Mouse (Mus musculus) embryonic stem cell, embryonic (primary cell): Measurements from ENCODE around the gene Abcg4.

Experiments
- CTCF ChIA-PET, 4 experiments: fragments of 300-600 bp in 2 of 4; fragments of 350-600 bp in 2 of 4; sonication (Branson Sonifier 250); formaldehyde crosslinking; loops; one replicate each; lab custom pipeline; 2022; ENCODE audit warnings: inconsistent platforms in 2 of 4; lab: Charles Lee
- POLR2A ChIA-PET, 4 experiments: fragments of 300-600 bp in 2 of 4; fragments of 350-600 bp in 2 of 4; sonication (Branson Sonifier 250); formaldehyde crosslinking; loops; one replicate each; lab custom pipeline; 2022; ENCODE audit warnings: antibody characterized with exemption in 4 of 4, inconsistent platforms in 1 of 4; lab: Charles Lee

Gene Abcg4

DNA sequence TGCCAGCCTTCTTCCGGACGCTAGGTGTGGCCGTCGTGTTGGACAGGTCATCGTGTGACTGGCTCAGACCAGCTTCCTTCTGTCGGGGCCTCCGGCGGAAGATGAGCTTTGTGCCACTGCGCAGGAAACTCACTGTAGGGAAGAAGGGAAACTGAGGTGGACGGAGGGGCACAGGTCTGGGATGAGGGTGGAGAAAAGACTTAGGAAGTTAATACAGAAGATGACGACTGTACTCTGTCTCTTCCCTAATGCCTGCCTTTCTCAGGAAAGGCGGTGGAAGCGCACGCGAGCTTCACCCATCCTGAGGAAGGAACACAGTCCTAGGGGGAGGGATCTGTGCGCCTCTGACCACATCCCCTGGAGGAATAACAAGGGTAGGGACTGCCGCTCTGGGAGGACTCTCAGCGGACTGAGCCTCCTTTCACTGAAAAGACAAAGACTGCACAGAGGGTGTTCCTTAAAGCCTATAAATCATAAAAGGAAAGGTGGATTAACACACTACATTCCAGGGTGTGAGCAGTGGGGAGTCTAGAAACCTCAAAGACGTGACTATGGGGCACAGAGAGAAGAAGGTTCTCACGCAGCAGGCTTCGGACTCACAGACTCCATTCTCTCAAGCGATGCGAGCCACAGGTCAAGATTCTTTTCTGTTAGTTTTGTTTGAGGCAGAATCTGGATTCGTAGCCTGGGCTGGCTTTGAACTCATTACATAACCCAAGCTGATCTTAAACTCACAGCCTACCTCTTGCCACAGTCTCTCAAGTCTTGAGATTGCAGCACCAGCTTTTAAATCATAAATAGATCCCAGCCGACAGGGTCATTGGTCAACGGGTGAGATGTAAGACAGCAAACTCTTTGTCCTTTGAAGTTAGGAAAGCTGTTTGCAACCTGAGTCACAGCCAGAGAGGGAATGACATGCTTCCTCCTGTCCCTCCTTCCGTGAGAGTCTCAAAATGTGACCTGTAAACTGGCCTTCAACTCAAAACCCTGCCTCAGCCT, 23.0 kb upstream of the Abcg4 start:
- ChIA-PET POLR2A (interaction anchor here (0.8 to 7.6 kb wide), 36 partner anchors 8 to 227 kb away, joined by 3 to 93 read pairs (median 5); partner anchors contain the start of genes C2cd2l (in 4 of the 4), Abcg4 (in 3 of the 4), H2afx (in 3 of the 4) and Dpagt1 (in 2 of the 4)), CTCF (interaction anchor here (0.6 to 2.2 kb wide), 18 partner anchors 8 to 500 kb away, joined by 3 to 11 read pairs (median 3); partner anchors contain the start of genes Nlrx1 (in 2 of the 4), C2cd2l (in 1 of the 4), Cbl (in 1 of the 4) and Dpagt1 (in 1 of the 4))

DNA sequence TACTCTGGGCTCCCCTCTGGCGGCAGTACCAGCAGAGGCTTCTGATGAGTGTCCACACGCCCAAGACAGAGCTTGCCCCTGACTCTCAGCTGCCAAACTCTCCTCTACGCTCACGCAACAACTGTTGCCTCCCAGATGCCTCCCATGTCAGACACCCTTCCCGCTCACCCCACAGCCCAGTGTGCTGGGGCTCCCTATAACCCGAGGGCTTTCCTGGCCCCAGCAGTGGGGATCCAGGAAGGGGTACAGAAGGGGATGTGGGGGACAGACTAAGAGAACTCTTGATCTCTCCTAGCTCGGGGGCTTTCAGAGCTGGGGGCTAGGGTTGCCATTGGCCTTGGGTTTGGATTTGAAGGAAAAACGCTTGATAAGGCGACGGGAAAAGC, 22.3 kb upstream of the Abcg4 start:
- POLR2A ChIA-PET: interaction anchor here (0.8 to 7.6 kb wide), 36 partner anchors 9 to 226 kb away, joined by 3 to 93 read pairs (median 5); partner anchors contain the start of genes C2cd2l (in 4 of the 4), Abcg4 (in 3 of the 4), H2afx (in 3 of the 4) and Dpagt1 (in 2 of the 4)
- CTCF ChIA-PET: interaction anchor here (0.6 to 2.2 kb wide), 17 partner anchors 9 to 499 kb away, joined by 3 to 11 read pairs (median 3); partner anchors contain the start of genes Nlrx1 (in 2 of the 4), C2cd2l (in 1 of the 4), Cbl (in 1 of the 4) and Dpagt1 (in 1 of the 4)

DNA sequence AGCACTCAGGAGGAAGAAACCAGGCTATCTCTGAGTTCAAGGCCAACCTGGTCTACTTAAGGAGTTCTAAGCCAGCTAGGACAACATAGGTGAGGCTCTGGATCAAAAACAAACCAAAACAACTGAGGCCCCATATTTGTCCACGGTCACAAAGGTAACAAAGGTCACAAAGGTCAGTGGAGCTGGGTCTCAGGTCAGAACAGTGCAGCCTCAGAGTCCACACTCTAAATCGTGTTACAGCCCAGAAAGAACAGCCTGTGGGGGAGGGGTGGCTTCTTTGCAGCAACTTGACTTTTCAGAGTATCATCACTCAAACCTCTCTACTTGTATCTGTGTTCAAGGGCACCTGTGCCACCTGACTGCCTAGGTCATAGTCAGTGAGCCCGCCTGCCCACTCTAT, 21.3 kb upstream of the Abcg4 start:
- POLR2A ChIA-PET: interaction anchor here in 3 of 4 experiments (0.6 to 7.6 kb wide), 11 partner anchors 10 to 111 kb away, joined by 3 to 93 read pairs (median 14); partner anchors contain the start of genes C2cd2l (in 3 of the 3), H2afx (in 3 of the 3), Dpagt1 (in 1 of the 3) and Hyou1 (in 1 of the 3)
- CTCF ChIA-PET: no interaction called here

GRCm38 (mm10) chr9:44307248-44307647, 18.8 kb upstream of the Abcg4 start:
- ChIA-PET POLR2A (interaction anchor here in 3 of 4 experiments (0.6 to 7.6 kb wide), 17 partner anchors 11 to 181 kb away, joined by 3 to 93 read pairs (median 5); partner anchors contain the start of genes C2cd2l (in 3 of the 3), H2afx (in 3 of the 3), Dpagt1 (in 2 of the 3) and Cbl (in 1 of the 3)), CTCF (interaction anchor here in 1 of 4 experiments (0.9 kb wide), 1 partner anchor 15 kb away, joined by 4 read pairs; no protein-coding TSS in a partner anchor)

- ChIA-PET CTCF (no interaction called here), POLR2A (interaction anchor here in 3 of 4 experiments (1.4 to 7.6 kb wide), 7 partner anchors 13 to 72 kb away, joined by 3 to 93 read pairs (median 19); partner anchors contain the start of genes C2cd2l (in 3 of the 3), H2afx (in 2 of the 3), Dpagt1 (in 1 of the 3) and Hyou1 (in 1 of the 3))
Observed at GRCm38 (mm10) chr9:44306532-44306931, 18.1 kb upstream of the Abcg4 start.

DNA sequence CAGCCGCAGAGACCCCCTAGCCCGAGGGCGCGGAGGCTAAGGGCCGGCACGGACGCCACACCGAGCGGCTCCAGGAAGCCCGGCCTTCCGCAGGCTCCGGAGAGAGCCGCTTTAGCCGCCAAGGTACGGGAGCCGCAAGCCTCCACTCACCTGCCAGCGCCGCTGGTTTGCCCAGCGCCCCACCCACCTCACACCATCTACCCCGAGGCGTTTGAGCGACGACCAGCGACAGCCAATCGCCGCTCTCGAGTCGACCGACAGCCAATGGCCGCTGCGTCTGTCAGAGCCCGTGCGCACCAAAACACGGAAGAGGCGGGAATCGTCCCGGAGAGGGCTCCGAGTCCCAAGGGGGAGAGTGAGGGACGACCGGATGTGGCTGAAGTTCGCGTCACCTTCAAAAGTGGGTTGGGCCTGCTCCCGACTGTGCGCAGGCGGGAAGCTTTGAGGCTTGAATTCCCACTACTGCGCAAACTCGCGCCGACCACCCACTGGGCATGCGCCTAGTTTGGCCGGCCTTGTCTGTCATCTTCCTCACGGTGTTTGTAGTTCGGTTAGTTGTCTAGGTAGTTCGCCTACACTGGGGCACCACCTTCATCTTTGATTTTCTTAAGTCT, 17.2 kb upstream of the Abcg4 start, which contains the start of gene Hinfp:
Hinfp (minus strand) TSS at position 206 of the 614 bp plus-strand sequence.
- CTCF ChIA-PET: interaction anchor here in 3 of 4 experiments (0.5 to 1.3 kb wide), 6 partner anchors 13 to 229 kb away, joined by 3 to 6 read pairs (median 4); partner anchors contain the start of gene Nlrx1 (in 1 of the 3)

DNA sequence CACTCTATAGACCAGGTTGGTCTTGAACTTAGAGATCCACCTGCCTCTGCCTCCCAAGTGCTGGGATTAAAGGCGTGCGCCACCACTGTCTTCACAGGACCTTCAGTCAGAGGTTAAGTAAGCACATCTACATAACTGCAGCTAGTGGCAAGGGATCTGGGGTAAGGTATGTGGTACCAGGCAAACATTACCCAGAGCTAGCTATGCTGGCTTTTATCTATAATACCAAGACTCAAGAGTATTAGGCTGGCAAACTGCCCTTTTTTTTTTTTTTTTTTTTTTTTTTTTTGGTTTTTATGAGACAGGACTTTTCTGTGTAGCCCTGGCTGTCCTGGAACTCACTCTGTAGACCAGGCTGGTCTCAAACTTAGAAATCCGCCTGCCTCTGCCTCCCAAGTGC, 11.6 kb upstream of the Abcg4 start:
- ChIA-PET CTCF (interaction anchor here in 3 of 4 experiments (0.6 to 1.9 kb wide), 3 partner anchors 11 to 32 kb away, joined by 3 to 4 read pairs (median 3); no protein-coding TSS in a partner anchor), POLR2A (interaction anchor here in 3 of 4 experiments (0.7 to 4.5 kb wide), 11 partner anchors 11 to 98 kb away, joined by 3 to 28 read pairs (median 4); partner anchors contain the start of genes H2afx (in 2 of the 3), C2cd2l (in 1 of the 3) and Hyou1 (in 1 of the 3))

More for the DNA sequence above, 17.2 kb upstream of the Abcg4 start, which contains the start of gene Hinfp:
- POLR2A ChIA-PET: interaction anchor here (0.5 to 5.7 kb wide), 58 partner anchors 8 to 861 kb away, joined by 3 to 87 read pairs (median 4); partner anchors contain the start of genes H2afx (in 4 of the 4), C2cd2l (in 3 of the 4), Dpagt1 (in 3 of the 4) and Hyou1 (in 3 of the 4)

DNA sequence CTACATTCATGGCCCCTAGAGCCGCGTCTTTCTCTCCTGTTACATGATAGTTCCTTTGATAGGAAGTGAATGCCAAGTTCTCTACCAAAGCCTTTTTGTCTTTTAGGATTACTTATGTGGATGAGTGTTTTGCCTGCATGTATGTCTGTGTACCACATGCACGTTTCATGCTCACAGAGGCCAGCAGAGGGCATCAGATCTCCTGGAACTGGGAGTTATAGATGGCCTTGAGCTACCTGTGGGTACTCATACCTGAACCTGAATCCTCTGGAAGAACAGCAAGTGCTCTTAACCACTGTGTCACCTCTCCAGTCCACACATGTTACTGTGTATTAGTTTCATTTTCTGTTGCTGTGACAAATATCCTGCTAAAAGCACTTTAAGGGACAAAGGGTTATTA, 4.1 kb upstream of the Abcg4 start:
- CTCF ChIA-PET: interaction anchor here (0.6 to 1.4 kb wide), 33 partner anchors 9 to 313 kb away, joined by 3 to 8 read pairs (median 4); partner anchors contain the start of genes C2cd2l (in 2 of the 4), Cbl (in 1 of the 4), Dpagt1 (in 1 of the 4) and Hmbs (in 1 of the 4)
- POLR2A ChIA-PET: interaction anchor here in 3 of 4 experiments (0.5 to 2.6 kb wide), 27 partner anchors 10 to 196 kb away, joined by 3 to 22 read pairs (median 3); partner anchors contain the start of genes H2afx (in 3 of the 3), Hinfp (in 3 of the 3), C2cd2l (in 2 of the 3) and Hmbs (in 2 of the 3)

GRCm38 (mm10) chr9:44288959-44289291, 510 bp upstream of the Abcg4 start:
- ChIA-PET POLR2A (interaction anchor here in 3 of 4 experiments (0.5 to 3.4 kb wide), 30 partner anchors 11 to 208 kb away, joined by 3 to 29 read pairs (median 4); partner anchors contain the start of genes C2cd2l (in 3 of the 3), Ccdc84 (in 2 of the 3), H2afx (in 2 of the 3) and Hmbs (in 2 of the 3)), CTCF (interaction anchor here (0.5 to 2.9 kb wide), 9 partner anchors 10 to 425 kb away, joined by 3 to 12 read pairs (median 3); partner anchors contain the start of genes Nlrx1 (in 2 of the 4) and Ccdc153 (in 1 of the 4))

DNA sequence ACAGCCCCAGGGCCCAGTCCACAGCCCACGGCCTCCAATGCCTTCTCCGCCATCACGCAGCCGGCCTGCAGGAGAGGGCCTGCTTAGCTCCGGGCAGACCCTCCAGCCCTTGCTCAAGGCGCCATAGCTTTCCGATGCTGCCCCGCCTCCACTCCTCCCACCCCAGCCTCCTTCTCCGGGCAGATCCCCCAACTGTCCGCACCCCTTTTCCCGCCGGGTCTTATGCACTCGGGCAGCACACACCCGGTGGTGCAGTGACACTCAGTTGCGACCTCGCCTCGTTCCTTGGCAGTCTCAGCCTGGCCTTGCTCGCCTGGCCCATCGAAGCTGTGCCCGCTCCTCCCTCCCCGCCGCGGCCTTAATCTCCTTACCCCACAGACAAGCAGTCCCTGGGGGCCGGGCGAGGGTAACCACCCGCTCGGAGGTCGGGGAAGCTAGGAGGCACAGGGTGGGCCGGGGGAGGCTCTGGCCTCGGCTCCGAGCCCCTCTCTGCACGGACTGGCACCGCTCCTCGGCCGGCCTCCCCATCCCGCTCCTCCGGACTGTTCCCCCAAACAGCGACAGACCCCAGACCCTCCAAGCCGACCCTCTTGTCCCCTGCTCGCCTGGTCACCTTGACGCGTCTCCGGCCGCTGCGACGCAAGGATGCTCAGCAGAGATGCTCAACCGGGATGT, 877 bp downstream of the Abcg4 start:
- POLR2A ChIA-PET: interaction anchor here (0.5 to 3.4 kb wide), 29 partner anchors 12 to 314 kb away, joined by 3 to 29 read pairs (median 4); partner anchors contain the start of genes C2cd2l (in 2 of the 4), Ccdc84 (in 2 of the 4), Dpagt1 (in 2 of the 4) and H2afx (in 2 of the 4)
- CTCF ChIA-PET: interaction anchor here in 3 of 4 experiments (0.5 to 2.9 kb wide), 10 partner anchors 9 to 168 kb away, joined by 3 to 12 read pairs (median 4); partner anchors contain the start of genes Cbl (in 2 of the 3), Ccdc153 (in 1 of the 3), Nlrx1 (in 1 of the 3) and Vps11 (in 1 of the 3)

DNA sequence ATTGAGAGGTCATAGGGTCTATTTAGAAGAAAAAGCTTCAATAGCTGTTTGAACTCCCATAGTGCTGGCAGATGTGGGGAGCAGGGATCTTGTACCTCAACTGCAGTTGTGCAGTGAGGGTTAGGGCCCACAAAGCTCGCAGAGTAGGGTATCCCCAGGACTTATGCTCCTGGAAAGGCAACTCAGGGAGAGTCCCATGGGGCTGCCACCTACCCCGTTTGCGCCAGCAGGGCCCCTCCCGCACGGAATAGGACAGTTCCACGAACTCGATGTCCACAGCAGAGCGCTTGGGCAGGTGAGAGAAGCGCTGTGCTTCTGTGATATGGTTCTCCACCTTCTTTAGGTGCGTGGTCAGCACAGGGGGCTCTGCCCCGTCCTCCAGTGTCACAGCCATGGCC, 1.4 kb downstream of the Abcg4 start:
- ChIA-PET POLR2A (interaction anchor here in 3 of 4 experiments (0.6 to 3.4 kb wide), 14 partner anchors 11 to 193 kb away, joined by 3 to 29 read pairs (median 10); partner anchors contain the start of genes C2cd2l (in 2 of the 3), Dpagt1 (in 2 of the 3), H2afx (in 2 of the 3) and Ccdc84 (in 1 of the 3)), CTCF (interaction anchor here in 3 of 4 experiments (0.5 to 2.9 kb wide), 8 partner anchors 13 to 167 kb away, joined by 3 to 12 read pairs (median 4); partner anchors contain the start of genes Cbl (in 2 of the 3), Ccdc153 (in 1 of the 3), Nlrx1 (in 1 of the 3) and Upk2 (in 1 of the 3))

DNA sequence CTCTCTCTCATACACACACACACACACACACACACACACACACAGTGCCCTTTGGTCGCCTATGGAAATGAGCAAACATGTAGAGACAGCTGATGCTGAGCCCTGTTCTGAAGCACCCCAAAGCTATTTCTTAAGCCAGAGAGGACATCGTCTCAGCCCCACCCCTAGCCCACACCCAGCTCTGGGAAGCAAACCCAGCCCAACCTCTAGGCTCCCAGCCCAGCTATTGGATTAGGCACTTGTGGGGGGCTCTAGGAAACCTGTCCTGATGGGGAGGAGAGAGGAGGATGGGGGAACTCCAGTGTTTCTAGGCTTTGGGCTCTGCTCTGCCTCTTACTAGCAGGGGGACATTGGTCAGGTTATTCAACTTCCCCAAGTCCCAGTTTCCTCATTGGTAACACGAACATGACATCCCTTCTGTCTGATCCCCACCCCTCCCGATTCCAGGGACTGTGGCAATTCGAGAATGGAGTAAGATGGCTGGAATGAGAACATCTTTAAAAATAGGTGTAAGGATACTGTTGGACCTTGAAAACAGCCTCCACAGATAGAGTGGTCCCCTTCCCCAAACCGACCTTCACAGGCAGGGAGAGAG, 2.1 kb downstream of the Abcg4 start:
- POLR2A ChIA-PET: interaction anchor here (0.6 to 3.4 kb wide), 14 partner anchors 11 to 192 kb away, joined by 3 to 18 read pairs (median 4); partner anchors contain the start of genes Dpagt1 (in 2 of the 4), H2afx (in 2 of the 4), Hinfp (in 1 of the 4) and Nlrx1 (in 1 of the 4)
- CTCF ChIA-PET: interaction anchor here (0.5 to 2.9 kb wide), 15 partner anchors 10 to 1754 kb away, joined by 3 to 12 read pairs (median 3); partner anchors contain the start of genes Cbl (in 1 of the 4), Ccdc153 (in 1 of the 4), Nlrx1 (in 1 of the 4) and Upk2 (in 1 of the 4)

- CTCF ChIA-PET: interaction anchor here (0.6 to 1.5 kb wide), 6 partner anchors 8 to 425 kb away, joined by 3 to 5 read pairs (median 3); no protein-coding TSS in a partner anchor
- POLR2A ChIA-PET: interaction anchor here in 2 of 4 experiments (0.6 to 1.4 kb wide), 6 partner anchors 9 to 52 kb away, joined by 3 to 5 read pairs (median 4); partner anchors contain the start of gene H2afx (in 2 of the 2)
Observed at GRCm38 (mm10) chr9:44283183-44283582, 5.2 kb downstream of the Abcg4 start.

DNA sequence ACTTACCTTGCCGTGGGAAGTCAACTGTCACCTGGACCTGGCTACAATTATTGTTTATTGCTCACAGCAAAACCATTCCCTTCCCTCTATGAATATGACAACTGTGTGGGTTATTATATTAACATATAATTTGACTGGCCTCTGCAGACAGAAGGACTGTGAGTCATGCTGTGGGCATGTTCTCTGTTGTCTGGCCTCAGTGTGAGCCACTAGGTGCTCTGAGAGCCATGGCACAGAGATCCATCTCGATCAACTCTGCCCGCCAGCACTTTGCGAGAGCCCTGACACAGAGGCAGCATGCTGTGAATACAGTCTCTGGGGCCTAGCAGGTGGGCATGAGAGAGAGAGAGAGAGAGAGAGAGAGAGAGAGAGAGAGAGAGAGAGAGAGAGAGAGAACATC, 18.4 kb downstream of the Abcg4 start:
- POLR2A ChIA-PET: no interaction called here
- CTCF ChIA-PET: interaction anchor here (0.6 to 1.7 kb wide), 7 partner anchors 16 to 339 kb away, joined by 3 to 6 read pairs (median 3); no protein-coding TSS in a partner anchor
